Mouse (Mus musculus): ENCODE data around the gene Rnf103. TPM values are rescaled to one million over a fixed set of nuclear protein-coding genes. Genes with fewer than 3 reads are reported as not detected.
"Not testable (repeated sequence)": the region's sequence is repeated elsewhere in the genome, so short reads cannot be mapped to it uniquely, and the experiment has no call there.

Gene Rnf103
- total RNA-seq (2021), result 10 to 100 TPM; 43.9 to 45.4 TPM

GRCm38 (mm10) chr6:71493675-71494340, at the start of gene Rnf103:
Gene Rnf103, plus strand, starts transcription at chr6:71493894.
- intact Hi-C loops (cut with DNase I), result loop anchor here (5.0 kb wide), 1 partner anchor 52 kb away; the partner anchor contains the start of gene Rmnd5a
- DNase-seq, result peak; percentile 98

- intact Hi-C loops (cut with DNase I), result loop anchor here (5.0 kb wide), 1 partner anchor 48 kb away; the partner anchor contains the start of gene Rnf103
- no peak for DNase-seq
These were observed 48.9 kb upstream of the Rnf103 start for GRCm38 (mm10) chr6:71444756-71445155.

- intact Hi-C loops (cut with DNase I), result no loop called here
These were observed 48.1 kb upstream of the Rnf103 start for GRCm38 (mm10) chr6:71445560-71445959.

GRCm38 (mm10) chr6:71452792-71453191, 40.9 kb upstream of the Rnf103 start:
- intact Hi-C loops (cut with DNase I), result no loop called here

More at GRCm38 (mm10) chr6:71445560-71445959, 48.1 kb upstream of the Rnf103 start:
- no peak for DNase-seq

GRCm38 (mm10) chr6:71453983-71454739, 39.5 kb upstream of the Rnf103 start:
- DNase-seq; intact Hi-C loops (cut with DNase I): not testable (repeated sequence)

More at GRCm38 (mm10) chr6:71452792-71453191, 40.9 kb upstream of the Rnf103 start:
- DNase-seq, result no peak

GRCm38 (mm10) chr6:71457956-71458608, 35.6 kb upstream of the Rnf103 start:
- intact Hi-C loops (cut with DNase I), result no loop called here
- no peak for DNase-seq

- DNase-seq, result no peak
- intact Hi-C loops (cut with DNase I), result no loop called here
These were observed 28.5 kb upstream of the Rnf103 start for GRCm38 (mm10) chr6:71465146-71465545.

- DNase-seq, result peak; percentile 9
- intact Hi-C loops (cut with DNase I), result no loop called here
These were observed 25.9 kb upstream of the Rnf103 start for GRCm38 (mm10) chr6:71467766-71468165.

- no peak for DNase-seq
- intact Hi-C loops (cut with DNase I), result no loop called here
These were observed 24.4 kb upstream of the Rnf103 start for GRCm38 (mm10) chr6:71469291-71469690.

GRCm38 (mm10) chr6:71471830-71472520, 21.7 kb upstream of the Rnf103 start:
- DNase-seq, result no peak
- intact Hi-C loops (cut with DNase I), result no loop called here

- intact Hi-C loops (cut with DNase I), result no loop called here
These were observed 20.9 kb upstream of the Rnf103 start for GRCm38 (mm10) chr6:71472786-71473185.

GRCm38 (mm10) chr6:71475604-71476003, 18.1 kb upstream of the Rnf103 start:
- no peak for DNase-seq
- intact Hi-C loops (cut with DNase I), result no loop called here

More at GRCm38 (mm10) chr6:71472786-71473185, 20.9 kb upstream of the Rnf103 start:
- DNase-seq, result no peak

GRCm38 (mm10) chr6:71476783-71477182, 16.9 kb upstream of the Rnf103 start:
- no peak for DNase-seq
- intact Hi-C loops (cut with DNase I), result no loop called here

- intact Hi-C loops (cut with DNase I), result not testable (repeated sequence)
These were observed 14.7 kb upstream of the Rnf103 start for GRCm38 (mm10) chr6:71478816-71479568.

GRCm38 (mm10) chr6:71479588-71479987, 14.1 kb upstream of the Rnf103 start:
- intact Hi-C loops (cut with DNase I); DNase-seq: not testable (repeated sequence)

More at GRCm38 (mm10) chr6:71478816-71479568, 14.7 kb upstream of the Rnf103 start:
- not testable (repeated sequence) for DNase-seq

- DNase-seq, result no peak
- intact Hi-C loops (cut with DNase I), result no loop called here
These were observed 13.6 kb upstream of the Rnf103 start for GRCm38 (mm10) chr6:71480136-71480535.

GRCm38 (mm10) chr6:71481136-71481535, 12.6 kb upstream of the Rnf103 start:
- DNase-seq, result no peak
- intact Hi-C loops (cut with DNase I), result no loop called here

- DNase-seq, result no peak
- intact Hi-C loops (cut with DNase I), result no loop called here
These were observed 8.4 kb upstream of the Rnf103 start for GRCm38 (mm10) chr6:71485246-71485645.

- DNase-seq, result no peak
- intact Hi-C loops (cut with DNase I), result no loop called here
These were observed 7.5 kb upstream of the Rnf103 start for GRCm38 (mm10) chr6:71486226-71486625.

- no peak for DNase-seq
- intact Hi-C loops (cut with DNase I), result no loop called here
These were observed 6.8 kb upstream of the Rnf103 start for GRCm38 (mm10) chr6:71486867-71487266.

Measured in left cerebral cortex, postnatal 4 days (tissue).